Mouse (Mus musculus) ES-Bruce4 (cell line): ENCODE measurements at regions not wholly inside any gene's neighbourhood (a gene's known extent, or its start where the extent isn't known, plus 50 kb on each side); places are given as distances from the start of the nearest gene placed in this dataset.

ENCODE experiments used
- CTCF ChIP-seq: IDR thresholded peaks from one replicate; pipeline ENCODE4 v1.8.1; 2011; ENCODE audit warnings: low read depth, low read length
- POLR2A ChIP-seq: IDR thresholded peaks from one replicate; pipeline ENCODE4 v1.8.1; 2011; ENCODE audit warnings: low read length; ENCODE audit not compliant: insufficient read depth

DNA sequence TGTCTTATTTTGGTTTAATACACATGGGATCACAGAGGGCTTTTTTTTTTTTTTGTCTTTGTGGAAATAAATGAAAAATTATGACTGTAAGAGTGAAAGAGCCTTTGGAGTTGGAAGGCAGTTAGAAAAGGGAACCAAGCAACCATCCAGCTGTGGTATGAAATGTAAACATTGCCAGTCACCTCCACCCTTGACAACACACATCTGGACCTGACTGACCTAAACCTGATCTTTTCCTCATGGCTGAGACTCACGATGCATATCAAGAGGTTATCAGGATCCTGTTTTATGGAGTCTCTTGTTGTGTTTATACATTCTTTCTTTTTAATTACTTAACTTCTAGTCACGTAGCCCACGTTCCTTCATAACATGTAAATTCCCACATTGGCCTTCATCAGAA is 113.2 kb upstream of the Spef2 start:
- TF ChIP-seq CTCF (no peak), POLR2A (no peak)
